In the genomic region with DNA sequence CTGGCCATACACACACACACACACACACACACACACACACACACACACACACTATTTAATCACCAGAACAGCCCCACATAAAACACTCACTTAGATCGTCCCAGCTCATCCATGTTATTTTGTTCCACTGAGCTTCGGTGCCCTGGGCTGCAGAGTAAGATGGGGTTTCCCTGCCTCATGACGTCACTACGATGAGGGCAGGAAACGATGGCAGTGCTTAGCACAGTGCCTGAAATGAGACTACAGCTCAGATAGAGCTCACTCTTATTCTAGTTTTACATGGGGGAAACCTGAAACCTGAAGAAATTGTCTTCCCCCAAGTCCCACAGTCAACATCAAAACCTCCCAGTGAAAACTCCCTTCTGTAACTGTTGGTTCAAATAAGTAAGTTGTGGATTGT, we compare ENCODE assay signal across 30 mouse cellular contexts.
DNase-seq lines count a peak whose midpoint lies in the region; ATAC-seq and TF ChIP-seq lines count a peak whose summit lies in the region.
"Had no signal": no experiment of that assay in that cellular context is flagged by ENCODE, and none has a peak within 500 bp of the region (broad histone marks: within the 10 kb centered on the region; RNA-seq: fewer than 3 reads in every experiment).

No protein-coding gene starts in this region.

- H3K36me3 ChIP-seq in kidney, adult 2 months (ENCODE audit: control insufficient read depth, insufficient read depth, low read length): no peaks in the 10 kb centered on the region
- no peaks in the 10 kb centered on the region for H3K36me3 ChIP-seq in hindbrain, embryonic 14.5 days (replicated peaks; ENCODE audit: control insufficient read depth, insufficient read depth)
- H3K36me3 ChIP-seq: embryonic facial prominence, embryonic 12.5 days; forebrain, embryonic 15.5 days; hindbrain, embryonic 13.5 days; limb, embryonic 10.5 days; limb, embryonic 15.5 days; midbrain, embryonic 10.5 days; neural tube, embryonic 15.5 days had no signal

- intact Hi-C loops in heart, postnatal 36 days (cut with DNase I): no loop called here

- no peak for TF ChIP-seq CTCF in kidney, adult 2 months (conservative IDR thresholded peaks at IDR 0.05; ENCODE audit: insufficient read depth, insufficient read length, low read depth, low read length)

- peak; percentile 95 for ATAC-seq in activated CD4-positive, CD25-positive, alpha-beta regulatory T cell, adult 4 months
- no peak for ATAC-seq in hindbrain, embryonic 14.5 days (ENCODE audit: low FRiP score)
- ATAC-seq: forebrain, embryonic 15.5 days had no signal

- H3K27ac ChIP-seq in kidney, adult 2 months (ENCODE audit: insufficient read depth, low read depth, low read length): no peak overlapping the region
- H3K27ac ChIP-seq in hindbrain, embryonic 14.5 days: no peak overlapping the region
- H3K27ac ChIP-seq: embryonic facial prominence, embryonic 12.5 days; forebrain, embryonic 15.5 days; gastrocnemius, adult 2 months; hindbrain, embryonic 13.5 days; limb, embryonic 10.5 days; limb, embryonic 15.5 days; liver, embryonic 14.5 days; midbrain, embryonic 10.5 days; neural tube, embryonic 15.5 days had no signal

- no peaks in the 10 kb centered on the region for H3K4me1 ChIP-seq in kidney, adult 2 months (ENCODE audit: control insufficient read depth, insufficient read depth, low read length)
- peaks cover 4% of the 10 kb centered on the region; the same call in 1 of the 2 replicates for H3K4me1 ChIP-seq in hindbrain, embryonic 14.5 days (replicated peaks; ENCODE audit: control insufficient read depth, insufficient read depth, low read length)
- H3K4me1 ChIP-seq: forebrain, embryonic 15.5 days; hindbrain, embryonic 13.5 days; limb, embryonic 15.5 days; midbrain, embryonic 10.5 days had no signal

- H3K9me3 ChIP-seq in hindbrain, embryonic 14.5 days (ENCODE audit: control insufficient read depth, low read length): no peaks in the 10 kb centered on the region
- H3K9me3 ChIP-seq: embryonic facial prominence, embryonic 12.5 days; forebrain, embryonic 15.5 days; hindbrain, embryonic 13.5 days; limb, embryonic 10.5 days; limb, embryonic 15.5 days; midbrain, embryonic 10.5 days; neural tube, embryonic 15.5 days had no signal

- H3K9ac ChIP-seq in hindbrain, embryonic 14.5 days: no peak overlapping the region
- H3K9ac ChIP-seq: embryonic facial prominence, embryonic 12.5 days; forebrain, embryonic 15.5 days; hindbrain, embryonic 13.5 days; limb, embryonic 15.5 days; liver, embryonic 14.5 days; lung, embryonic 14.5 days; neural tube, embryonic 15.5 days had no signal

- no peak for TF ChIP-seq POLR2A in kidney, adult 2 months (IDR thresholded peaks at IDR 0.05; ENCODE audit: low read depth, low read length)

- no peaks in the 10 kb centered on the region for H3K27me3 ChIP-seq in kidney, adult 2 months (replicated peaks; ENCODE audit: control insufficient read depth, insufficient read depth, low read length)
- H3K27me3 ChIP-seq in hindbrain, embryonic 14.5 days (ENCODE audit: control insufficient read depth, insufficient read depth, low read length): no peaks in the 10 kb centered on the region
- H3K27me3 ChIP-seq: embryonic facial prominence, embryonic 12.5 days; forebrain, embryonic 15.5 days; hindbrain, embryonic 13.5 days; limb, embryonic 15.5 days; neural tube, embryonic 15.5 days had no signal

- peak; percentile 57 for DNase-seq in A20 (ENCODE audit: low read depth, low spot score)
- DNase-seq in CD4-positive helper T cell, adult 2 months (ENCODE audit: low read depth, low spot score): peak; percentile 88
- peak; percentile 77 for DNase-seq in naive thymus-derived CD4-positive, alpha-beta T cell, adult 2 months (ENCODE audit: low read depth)
- no peak for DNase-seq in kidney, adult 2 months
- DNase-seq in hindbrain, embryonic 14.5 days (ENCODE audit: low spot score): no peak
- no peak for DNase-seq in heart, postnatal 36 days
- DNase-seq: adrenal gland, adult 8-10 months; cerebellum, adult 11 months; cerebellum, adult 9-11 months; embryo, embryonic 11 days; gastrocnemius, adult 2 months; gastrocnemius, postnatal 36 days; heart, adult 18-20 months; heart, postnatal 4 days; kidney, adult 18-20 months; kidney, postnatal 4 days; lung, embryonic 14.5 days; lung, postnatal 14 days; right cerebral cortex, adult 18-20 months; thymus, postnatal 14 days had no signal

- H3K4me2 ChIP-seq in hindbrain, embryonic 14.5 days (replicated peaks): no peak overlapping the region
- H3K4me2 ChIP-seq: embryonic facial prominence, embryonic 12.5 days; forebrain, embryonic 15.5 days; heart, embryonic 11.5 days; hindbrain, embryonic 13.5 days; limb, embryonic 15.5 days; lung, embryonic 14.5 days; neural tube, embryonic 15.5 days had no signal

- 52% methylated on average over 5 of the region's 5 CpGs for WGBS in kidney, adult 2 months
- WGBS in hindbrain, embryonic 14.5 days: 91% methylated on average over 5 of the region's 5 CpGs

- no peak overlapping the region for H3K4me3 ChIP-seq in kidney, adult 2 months (ENCODE audit: insufficient read depth, low read depth, low read length)
- no peak overlapping the region for H3K4me3 ChIP-seq in hindbrain, embryonic 14.5 days (replicated peaks; ENCODE audit: low read length)
- H3K4me3 ChIP-seq: embryonic facial prominence, embryonic 12.5 days; forebrain, embryonic 15.5 days; gastrocnemius, adult 2 months; hindbrain, embryonic 13.5 days; limb, embryonic 10.5 days; limb, embryonic 15.5 days; midbrain, embryonic 10.5 days; neural tube, embryonic 15.5 days had no signal

Comparison
In these comparisons a context has a peak if more than half of its experiments do, and no peak if none do; other contexts are left out.
1. DNase-seq: peak in A20 (single experiment), CD4-positive helper T cell, adult 2 months (single experiment) and naive thymus-derived CD4-positive, alpha-beta T cell, adult 2 months (single experiment); none in kidney, adult 2 months (single experiment), hindbrain, embryonic 14.5 days (single experiment) and heart, postnatal 36 days (0 of 2).